Mouse (Mus musculus): Measurements from ENCODE around the gene Nckap1l. TPM values are rescaled to one million over a fixed set of nuclear protein-coding genes. Genes with fewer than 3 reads are reported as not detected.

Nckap1l gene
- polyA plus RNA-seq (2014; fragmentation: Illumina TruSeq; extraction: RNeasy Lipid Tissue Mini Kit (QIAGEN cat#74804); ENCODE audit: low read depth, low replicate concordance): 7.2 TPM

DNA sequence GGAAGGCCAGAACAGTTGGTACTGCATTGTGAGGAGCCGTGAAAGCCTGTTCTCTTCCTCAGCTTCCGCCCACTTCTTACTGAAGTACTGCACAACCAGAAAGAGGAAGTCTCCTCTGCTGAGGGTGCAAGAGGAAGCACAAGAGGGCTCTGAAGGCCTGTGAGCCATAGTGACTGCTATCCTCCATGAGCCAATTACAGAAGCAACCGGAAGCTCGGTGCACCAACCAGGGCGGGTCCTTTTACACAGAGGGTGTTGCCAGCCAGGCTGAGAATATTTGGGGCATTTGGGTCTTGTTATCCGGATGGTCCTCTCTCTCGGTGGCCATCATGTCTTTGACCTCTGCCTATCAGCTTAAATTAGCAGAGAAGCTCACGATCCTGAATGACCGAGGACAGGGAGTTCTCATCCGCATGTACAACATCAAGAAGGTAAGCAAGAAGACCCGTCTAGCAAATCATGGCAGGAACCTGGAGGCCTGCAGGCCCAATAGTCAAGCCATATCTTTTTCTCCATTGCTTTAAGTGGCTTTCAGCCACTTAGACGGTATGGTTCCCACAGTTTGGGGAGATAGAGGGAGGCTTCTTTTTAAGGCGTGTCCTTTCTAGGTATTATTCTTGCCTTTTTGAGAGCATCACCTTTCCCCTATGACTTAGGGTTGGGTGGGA is at the start of gene Nckap1l:
Gene Nckap1l, plus strand, starts transcription at position 244 of the 668 bp plus-strand sequence.

DNA sequence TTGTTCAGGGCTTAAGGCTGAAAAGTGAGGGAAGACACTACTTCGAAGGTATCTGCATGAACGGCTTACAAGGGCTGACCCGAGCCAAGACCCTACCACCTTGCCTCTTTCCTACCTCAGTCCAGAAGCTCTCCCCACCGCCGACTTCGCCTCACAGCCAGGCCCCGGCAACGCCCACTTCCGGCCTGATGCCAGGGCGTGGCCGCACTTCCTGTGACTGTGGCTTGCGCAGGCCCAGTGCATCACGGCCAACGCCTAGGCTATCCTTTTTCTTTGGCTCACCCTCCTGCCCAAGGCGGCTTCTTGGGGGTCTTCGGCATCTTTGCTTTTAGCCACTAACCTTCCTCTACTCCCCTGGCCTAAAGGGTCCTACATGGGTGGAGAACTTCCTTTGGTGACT is 23.4 kb upstream of the Nckap1l start, which contains the start of gene Gtsf1:
Gene Gtsf1, minus strand, starts transcription at position 230 of the 400 bp plus-strand sequence.

DNA sequence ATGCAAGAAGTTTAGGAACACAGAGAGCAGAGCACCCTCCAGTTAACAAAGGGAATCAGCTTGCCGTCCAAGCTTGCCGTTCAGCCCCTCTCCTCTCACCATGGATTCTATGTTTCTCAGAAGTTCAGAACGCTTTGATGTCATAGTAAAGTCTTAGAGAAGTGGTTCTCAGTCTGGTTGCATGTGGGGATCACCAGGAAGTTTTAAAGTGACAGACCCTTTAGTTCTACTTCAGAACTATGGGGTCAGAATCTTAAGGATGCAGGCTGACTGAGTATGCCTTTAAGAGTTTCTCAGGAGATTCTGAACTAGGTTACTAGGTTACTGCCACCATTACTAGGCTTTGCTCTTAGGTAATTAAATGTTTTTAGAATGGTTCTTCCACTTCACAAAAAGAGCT is 5.2 kb upstream of the Nckap1l start, which contains the start of gene Gtsf2:
Gene Gtsf2, minus strand, starts transcription at position 101 of the 400 bp plus-strand sequence.

DNA sequence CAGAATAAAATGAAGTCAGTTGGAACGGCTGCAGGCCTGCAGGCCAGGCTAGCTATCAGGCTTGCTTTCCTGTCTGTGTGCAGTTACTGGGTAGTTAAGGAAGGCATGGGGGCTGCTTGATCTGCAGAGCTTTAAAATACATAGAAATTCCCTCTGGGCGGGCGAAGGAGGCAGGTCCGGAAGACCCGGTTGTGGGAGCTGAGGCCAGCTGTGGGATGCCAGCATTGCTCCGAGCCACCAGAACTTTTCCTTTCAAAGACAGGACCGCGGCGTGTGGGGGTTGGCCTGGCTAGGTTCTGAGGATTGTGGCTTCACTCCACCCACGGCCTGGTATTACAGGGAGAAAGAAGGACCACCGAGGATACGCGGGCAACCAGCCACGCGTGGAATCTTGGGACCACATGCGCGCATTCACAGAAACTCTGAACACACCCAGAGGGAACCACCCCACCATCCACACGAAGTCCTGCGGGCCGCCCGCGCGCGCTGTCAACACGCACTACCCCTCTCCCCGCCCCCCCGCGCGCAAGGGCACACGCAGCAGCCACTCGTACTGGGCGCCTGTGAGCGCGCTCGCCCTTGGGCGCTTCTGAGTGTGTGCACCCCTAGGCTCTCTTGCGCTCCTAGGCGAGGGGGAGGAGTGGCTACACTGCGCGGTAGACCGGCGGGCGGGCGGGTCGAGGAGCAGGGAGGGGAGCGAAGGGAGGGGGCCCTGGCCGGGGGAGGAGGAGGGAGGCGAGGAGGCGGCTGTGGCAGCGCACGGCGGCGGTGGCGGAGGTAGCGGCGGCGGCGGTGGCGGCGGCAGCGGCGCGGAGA is 49.0 kb downstream of the Nckap1l start, which contains the start of gene Pde1b:
Gene Pde1b, plus strand, starts transcription at position 600 of the 816 bp plus-strand sequence.

DNA sequence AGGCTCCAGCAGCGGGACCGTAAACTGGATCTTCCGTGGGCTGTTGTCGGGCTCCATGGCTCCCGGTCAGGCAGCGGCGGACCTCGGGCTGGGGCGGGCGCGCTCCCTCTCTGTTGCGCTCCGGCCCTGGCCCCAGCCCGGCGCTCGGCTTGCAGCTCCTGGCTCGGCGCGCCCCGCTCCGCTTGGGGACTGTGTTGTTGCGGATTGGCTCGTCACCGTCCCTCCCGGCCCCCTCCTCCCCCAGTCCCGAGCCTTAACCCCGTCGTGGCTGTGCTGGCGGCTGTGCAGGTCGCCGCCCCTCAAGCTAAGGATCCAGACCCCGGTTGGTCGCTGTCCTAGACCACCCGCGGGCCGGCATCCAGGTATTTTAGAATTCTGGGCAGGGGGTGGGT is 84.2 kb downstream of the Nckap1l start, which contains the start of gene Ppp1r1a:
Gene Ppp1r1a, minus strand, starts transcription at position 182 of the 392 bp plus-strand sequence.

Other genes with a start within 250 kb of the Nckap1l start
- 80.4 TPM for gene Cbx5, start 214.0 kb upstream of the Nckap1l start, polyA plus RNA-seq (2014; fragmentation: Illumina TruSeq; extraction: RNeasy Lipid Tissue Mini Kit (QIAGEN cat#74804); ENCODE audit: low read depth, low replicate concordance)
- 503 TPM for gene Hnrnpa1, start 213.4 kb upstream of the Nckap1l start, polyA plus RNA-seq (2014; fragmentation: Illumina TruSeq; extraction: RNeasy Lipid Tissue Mini Kit (QIAGEN cat#74804); ENCODE audit: low read depth, low replicate concordance)
- not detected for gene Nfe2, start 195.4 kb upstream of the Nckap1l start, polyA plus RNA-seq (2014; fragmentation: Illumina TruSeq; extraction: RNeasy Lipid Tissue Mini Kit (QIAGEN cat#74804); ENCODE audit: low read depth, low replicate concordance)
- 83.1 TPM for gene Copz1, start 181.1 kb upstream of the Nckap1l start, polyA plus RNA-seq (2014; fragmentation: Illumina TruSeq; extraction: RNeasy Lipid Tissue Mini Kit (QIAGEN cat#74804); ENCODE audit: low read depth, low replicate concordance)
- gene Gpr84, start 143.2 kb upstream of the Nckap1l start, polyA plus RNA-seq (2014; fragmentation: Illumina TruSeq; extraction: RNeasy Lipid Tissue Mini Kit (QIAGEN cat#74804); ENCODE audit: low read depth, low replicate concordance): not detected
- not detected for gene Zfp385a, start 113.7 kb upstream of the Nckap1l start, polyA plus RNA-seq (2014; fragmentation: Illumina TruSeq; extraction: RNeasy Lipid Tissue Mini Kit (QIAGEN cat#74804); ENCODE audit: low read depth, low replicate concordance)
- gene Itga5, start 87.0 kb upstream of the Nckap1l start, polyA plus RNA-seq (2014; fragmentation: Illumina TruSeq; extraction: RNeasy Lipid Tissue Mini Kit (QIAGEN cat#74804); ENCODE audit: low read depth, low replicate concordance): 1.3 TPM
- not detected for gene Gtsf1, start 23.3 kb upstream of the Nckap1l start, polyA plus RNA-seq (2014; fragmentation: Illumina TruSeq; extraction: RNeasy Lipid Tissue Mini Kit (QIAGEN cat#74804); ENCODE audit: low read depth, low replicate concordance)
- not detected for gene Gtsf2, start 5.3 kb upstream of the Nckap1l start, polyA plus RNA-seq (2014; fragmentation: Illumina TruSeq; extraction: RNeasy Lipid Tissue Mini Kit (QIAGEN cat#74804); ENCODE audit: low read depth, low replicate concordance)
- 4.3 TPM for gene Pde1b, start 49.2 kb downstream of the Nckap1l start, polyA plus RNA-seq (2014; fragmentation: Illumina TruSeq; extraction: RNeasy Lipid Tissue Mini Kit (QIAGEN cat#74804); ENCODE audit: low read depth, low replicate concordance)
- gene Ppp1r1a, start 84.2 kb downstream of the Nckap1l start, polyA plus RNA-seq (2014; fragmentation: Illumina TruSeq; extraction: RNeasy Lipid Tissue Mini Kit (QIAGEN cat#74804); ENCODE audit: low read depth, low replicate concordance): 0.82 TPM
- 13.8 TPM for gene Glycam1, start 111.3 kb downstream of the Nckap1l start, polyA plus RNA-seq (2014; fragmentation: Illumina TruSeq; extraction: RNeasy Lipid Tissue Mini Kit (QIAGEN cat#74804); ENCODE audit: low read depth, low replicate concordance)